Mouse (Mus musculus): ENCODE results near the gene Isoc2b. TPM values are rescaled to one million over a fixed set of nuclear protein-coding genes. Genes with fewer than 3 reads are reported as not detected.
"Not testable (repeated sequence)": the region's sequence is repeated elsewhere in the genome, so short reads cannot be mapped to it uniquely, and the experiment has no call there.

Isoc2b gene
- polyA plus RNA-seq, 1 experiment from 2014 or later = 5.3 TPM

DNA sequence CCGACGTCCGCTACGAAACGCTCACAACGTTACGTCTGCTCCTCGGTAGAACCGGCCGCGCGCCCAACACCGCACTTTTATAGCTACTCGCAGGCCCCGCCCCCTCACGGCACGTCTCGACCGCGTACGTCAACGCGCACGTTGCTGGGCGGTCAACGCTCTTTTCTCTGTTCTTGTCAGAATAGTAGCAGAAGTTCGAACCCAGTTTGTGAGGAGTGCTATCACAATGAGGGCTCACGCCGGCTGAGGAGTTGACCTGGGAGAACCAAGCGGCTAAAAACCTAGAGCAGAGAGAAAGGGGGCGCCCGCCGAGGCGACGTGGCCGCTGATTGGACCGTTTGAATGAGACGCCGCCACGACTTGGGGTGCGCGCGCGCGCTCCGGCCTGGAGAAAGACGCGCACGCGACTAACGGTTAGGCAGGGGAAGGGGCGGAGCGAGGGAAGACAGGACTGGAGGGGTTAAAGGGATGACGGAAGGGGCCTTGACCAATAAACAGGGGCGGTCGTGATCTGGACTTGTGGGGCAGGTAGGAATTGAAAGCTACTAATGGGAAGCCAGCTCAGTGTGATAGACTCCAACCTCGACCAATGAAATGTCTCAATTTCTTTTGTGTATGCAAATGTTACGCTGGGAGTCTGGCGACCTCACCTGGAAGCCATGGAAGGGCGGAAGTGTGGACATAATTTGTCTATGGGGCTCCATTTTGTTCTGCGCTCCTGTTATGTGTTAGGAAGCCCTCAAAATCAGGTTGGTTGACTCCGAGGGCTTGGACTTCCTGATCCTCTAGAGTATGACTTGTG is 57.6 kb downstream of the Isoc2b start, which contains the start of gene Ube2s:
Gene Ube2s (minus strand): TSS at position 288 of the 802 bp plus-strand sequence.
- H3K27ac ChIP-seq (ENCODE audit: low read depth, low read length) = peak within 1 kb of the TSS; percentile 90
- peak within 1 kb of the TSS; percentile 99 for H3K9ac ChIP-seq (ENCODE audit: low read depth, low read length)
- under 1% methylated on average over 62 of the region's 62 CpGs for WGBS
- H3K4me1 ChIP-seq (replicated peaks; ENCODE audit: control insufficient read depth, insufficient read depth, low read length) = peaks cover 28% of the 10 kb centered on the region
- H3K4me2 ChIP-seq = peak within 1 kb of the TSS; percentile 93
- no peaks in the 10 kb centered on the region for H3K9me3 ChIP-seq (ENCODE audit: control insufficient read depth, low read length)
- peak; percentile 99 for DNase-seq (ENCODE audit: low spot score)
- H3K27me3 ChIP-seq (replicated peaks; ENCODE audit: control insufficient read depth, insufficient read depth, low read length) = no peaks in the 10 kb centered on the region
- H3K4me3 ChIP-seq (ENCODE audit: low read depth, low read length) = peak within 1 kb of the TSS; percentile 100
- H3K36me3 ChIP-seq (ENCODE audit: control insufficient read depth, insufficient read depth, low read length) = peaks cover 22% of the 10 kb centered on the region
- ATAC-seq (replicated peaks; ENCODE audit: low FRiP score) = peak; percentile 99

DNA sequence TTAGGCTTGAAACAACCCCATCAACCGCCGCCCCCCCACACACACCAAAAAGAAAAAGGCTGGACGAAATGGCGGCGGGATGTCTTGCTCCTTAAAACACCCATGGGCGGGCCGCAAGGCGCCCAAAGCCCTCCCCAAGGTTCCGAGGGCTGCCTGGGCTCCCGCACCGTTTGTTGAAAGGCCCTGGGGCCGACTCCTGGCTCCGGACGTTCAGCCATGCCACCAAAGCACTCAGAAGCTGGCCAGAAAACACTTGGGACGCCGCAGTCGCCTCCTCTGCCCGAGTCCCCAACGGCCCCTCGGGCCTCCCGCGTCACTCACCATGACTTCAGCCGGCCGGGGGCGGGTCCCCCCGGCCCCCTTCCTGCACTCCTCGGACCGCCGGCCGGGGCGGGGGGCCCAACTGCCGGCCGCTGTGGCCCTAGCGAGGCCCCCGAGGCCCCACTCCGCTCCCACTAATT is 58.2 kb downstream of the Isoc2b start:
- Histone ChIP-seq H3K4me3 (ENCODE audit: low read depth, low read length) (peak overlapping the region; percentile 100), H3K27me3 (replicated peaks; ENCODE audit: control insufficient read depth, insufficient read depth, low read length) (no peaks in the 10 kb centered on the region), H3K9me3 (ENCODE audit: control insufficient read depth, low read length) (no peaks in the 10 kb centered on the region), H3K27ac (ENCODE audit: low read depth, low read length) (peak overlapping the region; percentile 90), H3K9ac (ENCODE audit: low read depth, low read length) (peak overlapping the region; percentile 99), H3K4me1 (replicated peaks; ENCODE audit: control insufficient read depth, insufficient read depth, low read length) (peaks cover 28% of the 10 kb centered on the region), H3K4me2 (peak overlapping the region; percentile 93), H3K36me3 (ENCODE audit: control insufficient read depth, insufficient read depth, low read length) (peaks cover 27% of the 10 kb centered on the region)
- ATAC-seq (replicated peaks; ENCODE audit: low FRiP score) (no peak), DNase-seq (ENCODE audit: low spot score) (no peak)
- under 1% methylated on average over 26 of the region's 36 CpGs for WGBS

DNA sequence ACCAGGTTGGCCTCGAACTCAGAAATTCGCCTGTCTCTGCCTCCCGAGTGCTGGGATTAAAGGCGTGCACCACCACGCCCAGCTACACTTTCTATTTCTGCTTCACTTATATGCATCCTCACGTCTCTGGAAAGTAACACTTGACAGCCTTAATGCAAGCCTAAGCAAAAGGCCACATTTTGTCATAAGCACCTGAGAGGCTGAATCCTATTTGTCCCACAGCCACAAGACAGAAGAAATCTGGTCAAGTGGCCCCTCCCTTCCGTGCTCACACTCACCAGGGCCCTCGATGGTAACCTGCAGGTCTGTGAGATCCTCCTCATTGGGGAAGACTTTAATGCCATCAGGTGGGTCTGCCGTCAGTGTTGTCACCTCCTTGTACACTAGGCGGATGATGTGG is 58.9 kb downstream of the Isoc2b start:
- not testable (repeated sequence) for H3K27me3 ChIP-seq (replicated peaks; ENCODE audit: control insufficient read depth, insufficient read depth, low read length); DNase-seq (ENCODE audit: low spot score); H3K9me3 ChIP-seq (ENCODE audit: control insufficient read depth, low read length); ATAC-seq (replicated peaks; ENCODE audit: low FRiP score)
- peaks cover 28% of the 10 kb centered on the region for H3K4me1 ChIP-seq (replicated peaks; ENCODE audit: control insufficient read depth, insufficient read depth, low read length)
- H3K36me3 ChIP-seq (ENCODE audit: control insufficient read depth, insufficient read depth, low read length) = peaks cover 33% of the 10 kb centered on the region
- H3K4me3 ChIP-seq (ENCODE audit: low read depth, low read length) = peak overlapping the region; percentile 100
- 31% methylated on average over 10 of the region's 10 CpGs for WGBS
- H3K4me2 ChIP-seq = peak overlapping the region; percentile 93
- peak overlapping the region; percentile 90; the same call in 1 of the 2 replicates for H3K27ac ChIP-seq (ENCODE audit: low read depth, low read length)
- H3K9ac ChIP-seq (ENCODE audit: low read depth, low read length) = peak overlapping the region; percentile 99

DNA sequence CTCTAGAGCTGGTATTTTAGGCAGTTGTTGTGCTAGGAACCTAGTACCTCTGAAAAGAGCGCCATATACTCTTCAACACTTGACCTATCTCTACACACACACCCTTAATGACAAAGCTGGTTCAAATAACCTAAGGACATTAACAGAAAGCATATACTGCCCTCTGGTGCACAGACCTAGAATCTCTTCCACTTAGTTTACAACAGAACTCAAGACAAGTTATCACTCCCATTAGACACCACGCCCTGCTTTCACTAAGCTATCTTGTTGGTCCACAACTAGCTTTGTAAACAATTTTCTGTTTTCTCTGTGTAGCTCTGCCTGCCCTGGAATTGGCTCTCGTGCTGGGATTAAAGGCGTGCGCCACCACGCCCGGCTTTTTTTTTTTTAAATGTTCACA is 63.3 kb downstream of the Isoc2b start:
- H3K4me3 ChIP-seq (ENCODE audit: low read depth, low read length) = no peak overlapping the region
- WGBS = 69% methylated on average over 7 of the region's 7 CpGs

DNA sequence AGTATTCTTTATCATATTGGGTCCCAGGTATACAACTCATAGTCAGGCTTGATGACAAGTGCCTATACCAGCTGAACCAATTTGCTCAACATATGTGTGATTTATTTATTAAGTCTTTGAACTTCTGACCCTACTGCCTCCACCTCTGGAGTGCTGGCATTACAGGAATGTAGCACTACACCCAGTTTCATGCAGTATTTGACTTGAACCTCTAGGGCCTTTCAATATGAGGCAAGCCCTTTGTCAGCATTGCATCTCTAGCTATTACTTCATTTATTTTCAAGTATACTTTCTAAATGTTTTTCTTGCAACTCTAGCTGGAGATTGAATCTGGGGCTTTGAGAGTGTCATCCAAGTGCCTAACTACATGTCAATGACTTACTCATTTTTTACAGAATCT is 67.8 kb downstream of the Isoc2b start:
- Histone ChIP-seq H3K27ac (ENCODE audit: low read depth, low read length) (no peak overlapping the region), H3K9me3 (ENCODE audit: control insufficient read depth, low read length) (no peaks in the 10 kb centered on the region), H3K27me3 (replicated peaks; ENCODE audit: control insufficient read depth, insufficient read depth, low read length) (no peaks in the 10 kb centered on the region), H3K4me2 (no peak overlapping the region), H3K9ac (ENCODE audit: low read depth, low read length) (no peak overlapping the region), H3K4me3 (ENCODE audit: low read depth, low read length) (no peak overlapping the region), H3K36me3 (ENCODE audit: control insufficient read depth, insufficient read depth, low read length) (peaks cover 16% of the 10 kb centered on the region), H3K4me1 (replicated peaks; ENCODE audit: control insufficient read depth, insufficient read depth, low read length) (no peaks in the 10 kb centered on the region)
- no peak for ATAC-seq (replicated peaks; ENCODE audit: low FRiP score)
- DNase-seq (ENCODE audit: low spot score) = no peak

More for the DNA sequence above, 63.3 kb downstream of the Isoc2b start:
- Histone ChIP-seq H3K9ac (ENCODE audit: low read depth, low read length) (no peak overlapping the region), H3K4me1 (replicated peaks; ENCODE audit: control insufficient read depth, insufficient read depth, low read length) (peaks cover 25% of the 10 kb centered on the region), H3K27ac (ENCODE audit: low read depth, low read length) (peak overlapping the region; percentile 74), H3K36me3 (ENCODE audit: control insufficient read depth, insufficient read depth, low read length) (peaks cover 39% of the 10 kb centered on the region), H3K4me2 (peak overlapping the region; percentile 5; the same call in 1 of the 2 replicates), H3K27me3 (replicated peaks; ENCODE audit: control insufficient read depth, insufficient read depth, low read length) (no peaks in the 10 kb centered on the region), H3K9me3 (ENCODE audit: control insufficient read depth, low read length) (no peaks in the 10 kb centered on the region)
- peak; percentile 83 for ATAC-seq (replicated peaks; ENCODE audit: low FRiP score)
- DNase-seq (ENCODE audit: low spot score) = no peak

DNA sequence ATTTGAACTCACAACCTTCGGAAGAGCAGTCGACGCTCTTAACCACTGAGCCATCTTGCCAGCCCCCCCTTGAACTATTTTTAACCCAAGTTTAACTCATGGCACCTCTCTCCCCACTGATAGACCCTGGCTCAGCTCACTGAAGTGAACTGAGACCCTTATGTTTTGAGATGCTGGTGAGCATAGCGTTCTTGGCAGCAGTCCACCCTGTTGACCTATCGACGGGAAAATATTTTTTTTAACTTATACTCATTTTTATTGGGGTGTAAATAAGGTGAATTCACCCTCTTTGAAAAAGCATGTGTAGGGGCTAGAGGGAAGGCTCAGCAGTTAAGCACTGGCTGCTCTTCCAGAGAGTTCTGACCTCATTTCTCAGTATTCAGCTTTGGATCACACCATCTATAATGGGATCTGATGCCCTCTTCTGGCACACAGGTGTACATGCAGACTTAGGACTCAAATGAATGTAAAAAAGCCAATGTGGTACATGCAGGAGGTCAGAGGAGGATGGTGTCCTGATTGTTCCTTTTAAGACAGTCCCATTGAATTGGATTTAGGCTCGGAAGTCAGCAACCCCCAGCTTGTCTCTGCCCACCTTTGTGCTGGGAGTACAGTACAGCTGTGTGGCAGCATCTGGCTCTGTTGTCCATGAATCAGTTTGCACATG is 74.2 kb downstream of the Isoc2b start:
- ATAC-seq (replicated peaks; ENCODE audit: low FRiP score) = no peak; the same call in 1 of the 2 replicates
- H3K9me3 ChIP-seq (ENCODE audit: control insufficient read depth, low read length) = no peaks in the 10 kb centered on the region
- no peak overlapping the region for H3K9ac ChIP-seq (ENCODE audit: low read depth, low read length)
- H3K36me3 ChIP-seq (ENCODE audit: control insufficient read depth, insufficient read depth, low read length) = peaks cover 31% of the 10 kb centered on the region
- H3K4me1 ChIP-seq (replicated peaks; ENCODE audit: control insufficient read depth, insufficient read depth, low read length) = peaks cover 11% of the 10 kb centered on the region
- H3K27me3 ChIP-seq (replicated peaks; ENCODE audit: control insufficient read depth, insufficient read depth, low read length) = no peaks in the 10 kb centered on the region
- no peak overlapping the region for H3K4me3 ChIP-seq (ENCODE audit: low read depth, low read length)
- WGBS = 72% methylated on average over 7 of the region's 7 CpGs
- H3K4me2 ChIP-seq = no peak overlapping the region
- H3K27ac ChIP-seq (ENCODE audit: low read depth, low read length) = no peak overlapping the region
- DNase-seq (ENCODE audit: low spot score) = no peak

Other genes starting within 250 kb of the Isoc2b start
- gene Tmem86b, start 238.8 kb downstream of the Isoc2b start, polyA plus RNA-seq (2014; fragmentation: Nextera tagmentation; extraction: Ambion mirVana) = 12.9 and 18.0 TPM in 2 replicates
- gene Ppp6r1, start 211.2 kb downstream of the Isoc2b start, polyA plus RNA-seq (2014; fragmentation: Nextera tagmentation; extraction: Ambion mirVana) = 5.6 and 6.6 TPM in 2 replicates
- 132 and 137 TPM in 2 replicates for gene Hspbp1, start 185.2 kb downstream of the Isoc2b start, polyA plus RNA-seq (2014; fragmentation: Nextera tagmentation; extraction: Ambion mirVana)
- 0.66 and 1.0 TPM in 2 replicates for gene Brsk1, start 179.7 kb downstream of the Isoc2b start, polyA plus RNA-seq (2014; fragmentation: Nextera tagmentation; extraction: Ambion mirVana)
- 0.16 TPM in 1 of 2 replicates, not detected in the other for gene Tmem150b, start 145.0 kb downstream of the Isoc2b start, polyA plus RNA-seq (2014; fragmentation: Nextera tagmentation; extraction: Ambion mirVana)
- 88.8 and 97.1 TPM in 2 replicates for gene Kmt5c, start 130.1 kb downstream of the Isoc2b start, polyA plus RNA-seq (2014; fragmentation: Nextera tagmentation; extraction: Ambion mirVana)
- gene Cox6b2, start 117.2 kb downstream of the Isoc2b start, polyA plus RNA-seq (2014; fragmentation: Nextera tagmentation; extraction: Ambion mirVana) = 111 and 116 TPM in 2 replicates
- gene Fam71e2, start 99.0 kb downstream of the Isoc2b start, polyA plus RNA-seq (2014; fragmentation: Nextera tagmentation; extraction: Ambion mirVana) = not detected in 2 replicates
- 0.12 TPM in 1 of 2 replicates, not detected in the other for gene Il11, start 87.4 kb downstream of the Isoc2b start, polyA plus RNA-seq (2014; fragmentation: Nextera tagmentation; extraction: Ambion mirVana)
- 0.86 TPM in 1 of 2 replicates, not detected in the other for gene Tmem190, start 87.3 kb downstream of the Isoc2b start, polyA plus RNA-seq (2014; fragmentation: Nextera tagmentation; extraction: Ambion mirVana)
- 12.2 and 12.4 TPM in 2 replicates for gene Tmem238, start 80.6 kb downstream of the Isoc2b start, polyA plus RNA-seq (2014; fragmentation: Nextera tagmentation; extraction: Ambion mirVana)
- gene Rpl28, start 77.4 kb downstream of the Isoc2b start, polyA plus RNA-seq (2014; fragmentation: Nextera tagmentation; extraction: Ambion mirVana) = 218 and 238 TPM in 2 replicates
- gene Ube2s, start 57.7 kb downstream of the Isoc2b start, polyA plus RNA-seq (2014; fragmentation: Nextera tagmentation; extraction: Ambion mirVana) = 367 and 402 TPM in 2 replicates
- gene Shisa7, start 25.6 kb downstream of the Isoc2b start, polyA plus RNA-seq (2014; fragmentation: Nextera tagmentation; extraction: Ambion mirVana) = 0.03 and 0.11 TPM in 2 replicates
- 1.3 and 1.4 TPM in 2 replicates for gene Isoc2a, start 6.9 kb upstream of the Isoc2b start, polyA plus RNA-seq (2014; fragmentation: Nextera tagmentation; extraction: Ambion mirVana)
- gene Gm36210, start 36.3 kb upstream of the Isoc2b start, polyA plus RNA-seq (2014; fragmentation: Nextera tagmentation; extraction: Ambion mirVana) = 0.22 TPM in 1 of 2 replicates, not detected in the other
- gene Zfp628, start 45.0 kb upstream of the Isoc2b start, polyA plus RNA-seq (2014; fragmentation: Nextera tagmentation; extraction: Ambion mirVana) = 3.3 and 3.5 TPM in 2 replicates
- gene Nat14, start 51.8 kb upstream of the Isoc2b start, polyA plus RNA-seq (2014; fragmentation: Nextera tagmentation; extraction: Ambion mirVana) = 1.4 and 1.5 TPM in 2 replicates
- gene Ssc5d, start 55.5 kb upstream of the Isoc2b start, polyA plus RNA-seq (2014; fragmentation: Nextera tagmentation; extraction: Ambion mirVana) = 0.70 and 0.82 TPM in 2 replicates
- gene Sbk2, start 94.1 kb upstream of the Isoc2b start, polyA plus RNA-seq (2014; fragmentation: Nextera tagmentation; extraction: Ambion mirVana) = 0.22 TPM in 1 of 2 replicates, not detected in the other
- gene Sbk3, start 100.9 kb upstream of the Isoc2b start, polyA plus RNA-seq (2014; fragmentation: Nextera tagmentation; extraction: Ambion mirVana) = not detected in 2 replicates
- gene Zfp579, start 125.9 kb upstream of the Isoc2b start, polyA plus RNA-seq (2014; fragmentation: Nextera tagmentation; extraction: Ambion mirVana) = 13.7 and 16.8 TPM in 2 replicates
- gene Zfp524, start 144.2 kb upstream of the Isoc2b start, polyA plus RNA-seq (2014; fragmentation: Nextera tagmentation; extraction: Ambion mirVana) = 13.9 and 14.0 TPM in 2 replicates
- 37.1 and 40.8 TPM in 2 replicates for gene Fiz1, start 144.4 kb upstream of the Isoc2b start, polyA plus RNA-seq (2014; fragmentation: Nextera tagmentation; extraction: Ambion mirVana)
- 1.8 and 3.3 TPM in 2 replicates for gene Gm44973, start 145.2 kb upstream of the Isoc2b start, polyA plus RNA-seq (2014; fragmentation: Nextera tagmentation; extraction: Ambion mirVana)
- gene Zfp865, start 150.1 kb upstream of the Isoc2b start, polyA plus RNA-seq (2014; fragmentation: Nextera tagmentation; extraction: Ambion mirVana) = 3.5 and 4.5 TPM in 2 replicates
- 4.1 and 5.2 TPM in 2 replicates for gene Ccdc106, start 150.3 kb upstream of the Isoc2b start, polyA plus RNA-seq (2014; fragmentation: Nextera tagmentation; extraction: Ambion mirVana)
- 0.22 TPM in 1 of 2 replicates, not detected in the other for gene 4632433K11Rik, start 163.9 kb upstream of the Isoc2b start, polyA plus RNA-seq (2014; fragmentation: Nextera tagmentation; extraction: Ambion mirVana)
- gene Zfp784, start 168.2 kb upstream of the Isoc2b start, polyA plus RNA-seq (2014; fragmentation: Nextera tagmentation; extraction: Ambion mirVana) = 2.4 and 2.6 TPM in 2 replicates
- 11.5 and 14.1 TPM in 2 replicates for gene Zfp580, start 181.3 kb upstream of the Isoc2b start, polyA plus RNA-seq (2014; fragmentation: Nextera tagmentation; extraction: Ambion mirVana)
- 169 TPM in 2 replicates for gene U2af2, start 191.9 kb upstream of the Isoc2b start, polyA plus RNA-seq (2014; fragmentation: Nextera tagmentation; extraction: Ambion mirVana)
- gene Epn1, start 210.0 kb upstream of the Isoc2b start, polyA plus RNA-seq (2014; fragmentation: Nextera tagmentation; extraction: Ambion mirVana) = 82.9 and 88.9 TPM in 2 replicates
- not detected in 2 replicates for gene Rfpl4, start 246.7 kb upstream of the Isoc2b start, polyA plus RNA-seq (2014; fragmentation: Nextera tagmentation; extraction: Ambion mirVana)

All from liver, embryonic 11.5 days (tissue).